Mouse (Mus musculus) midbrain, embryonic 14.5 days (tissue): Measurements from ENCODE around the gene Gfpt1. TPM values are rescaled to one million over a fixed set of nuclear protein-coding genes. Genes with fewer than 3 reads are reported as not detected.

Source experiments
- ATAC-seq: fragments of 200-750 bp; cut with Nextera tagmentation; 2 replicates; pipeline ENCODE4 v1.8.0; 2017; ENCODE audit warnings: moderate number of reproducible peaks, moderate library complexity; ENCODE audit not compliant: low FRiP score, low TSS enrichment
- DNase-seq: peaks from one replicate; pipeline ENCODE4 v3.0.0-alpha.2; 2015
- H3K27ac ChIP-seq: fragments of 300-500 bp; sonication (generic); replicated peaks from 2 replicates; pipeline ENCODE4 v1.5.1; 2014; ENCODE audit warnings: mild to moderate bottlenecking, low read depth, low read length, moderate library complexity
- H3K27me3 ChIP-seq: fragments of 300-500 bp; sonication (generic); 2 replicates; pipeline ENCODE4 v1.6.1; 2014; ENCODE audit warnings: low read length, control low read depth, mixed read lengths; ENCODE audit not compliant: control insufficient read depth, insufficient read depth
- H3K36me3 ChIP-seq: fragments of 300-500 bp; sonication (generic); 2 replicates; pipeline ENCODE4 v1.6.1; 2014; ENCODE audit warnings: low read length, control low read depth; ENCODE audit not compliant: control insufficient read depth, insufficient read depth
- H3K4me1 ChIP-seq: fragments of 300-500 bp; sonication (generic); 2 replicates; pipeline ENCODE4 v1.6.1; 2014; ENCODE audit warnings: mild to moderate bottlenecking, antibody characterized with exemption, low read length, control low read depth; ENCODE audit not compliant: control insufficient read depth, insufficient read depth
- H3K4me2 ChIP-seq: fragments of 300-500 bp; sonication (generic); 2 replicates; pipeline ENCODE4 v1.6.1; 2014; ENCODE audit warnings: mild to moderate bottlenecking, low read length, moderate library complexity
- H3K4me3 ChIP-seq: fragments of 300-500 bp; sonication (generic); replicated peaks from 2 replicates; pipeline ENCODE4 v1.5.1; 2014; ENCODE audit warnings: low read depth, low read length
- H3K9ac ChIP-seq: fragments of 300-500 bp; sonication (generic); replicated peaks from 2 replicates; pipeline ENCODE4 v1.6.1; 2014; ENCODE audit warnings: mild to moderate bottlenecking, low read length, moderate library complexity
- H3K9me3 ChIP-seq: fragments of 300-500 bp; sonication (generic); 2 replicates; pipeline ENCODE4 v1.6.1; 2016; ENCODE audit warnings: low read length, control low read depth, mixed read lengths; ENCODE audit not compliant: control insufficient read depth
- WGBS: fragments of 180-500 bp; shearing (Covaris S2); extraction: QIAGEN DNeasy Blood & Tissue Kit; methylation state at CpG from one replicate; pipeline ENCODE4 v1.1.7; 2014; 5-methylcytosine and 5-hydroxymethylcytosine counted together
- polyA plus RNA-seq: library from polyadenylated mRNA; unstranded; fragments of >200 nt; fragmentation: Nextera tagmentation; extraction: Ambion mirVana; gene quantifications from 2 replicates; pipeline ENCODE4 v1.2.1, GENCODE M21; 2014

Gfpt1 gene
- polyA plus RNA-seq, 1 experiment from 2014 or later = 27.3 TPM

DNA sequence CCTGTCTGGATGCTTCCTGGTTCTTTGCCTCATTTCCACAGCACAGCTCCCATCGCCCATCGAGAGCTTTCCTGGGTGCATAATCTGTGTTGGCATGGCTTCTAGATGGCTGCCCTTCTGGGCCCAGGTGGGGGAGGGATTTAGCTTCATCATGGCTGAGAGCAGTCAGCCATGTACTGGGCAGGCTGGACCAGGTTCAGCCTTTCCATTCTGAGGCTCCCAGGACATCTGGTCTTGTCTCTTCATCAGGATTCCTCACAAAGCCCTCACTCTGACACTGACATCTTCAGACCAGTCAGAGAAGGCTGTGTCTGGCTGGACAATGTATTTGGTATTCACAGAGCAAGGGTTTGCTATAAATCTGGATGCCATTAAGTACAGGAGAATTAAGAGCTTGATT, 73.3 kb downstream of the Gfpt1 start:
- Histone ChIP-seq H3K9ac (no peak overlapping the region), H3K4me2 (no peak overlapping the region), H3K4me1 (no peaks in the 10 kb centered on the region), H3K27me3 (no peaks in the 10 kb centered on the region), H3K4me3 (no peak overlapping the region), H3K36me3 (no peaks in the 10 kb centered on the region), H3K27ac (no peak overlapping the region), H3K9me3 (no peaks in the 10 kb centered on the region)
- WGBS = 81% methylated on average over 2 of the region's 2 CpGs
- DNase-seq = no peak
- no peak for ATAC-seq

DNA sequence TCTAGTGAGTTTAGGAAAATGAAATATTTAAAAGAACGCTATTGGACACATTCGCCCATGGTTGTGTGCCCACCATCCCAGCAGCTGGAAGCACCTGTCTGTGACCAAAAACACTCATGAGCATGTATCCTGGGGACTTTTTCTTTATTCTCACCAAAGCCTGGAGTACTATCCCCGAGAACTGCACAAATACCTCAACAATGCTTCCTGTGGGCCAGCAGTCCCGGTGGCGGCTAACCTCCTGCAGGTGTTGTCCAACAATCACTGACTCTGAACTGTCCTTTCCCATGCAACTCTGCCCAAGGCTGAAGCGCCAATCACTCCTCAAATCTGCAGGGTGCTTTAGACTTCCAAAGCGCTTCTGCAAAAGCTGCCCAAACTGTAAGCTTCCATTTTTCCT, 74.0 kb downstream of the Gfpt1 start:
- DNase-seq = no peak
- no peak overlapping the region for H3K27ac ChIP-seq

DNA sequence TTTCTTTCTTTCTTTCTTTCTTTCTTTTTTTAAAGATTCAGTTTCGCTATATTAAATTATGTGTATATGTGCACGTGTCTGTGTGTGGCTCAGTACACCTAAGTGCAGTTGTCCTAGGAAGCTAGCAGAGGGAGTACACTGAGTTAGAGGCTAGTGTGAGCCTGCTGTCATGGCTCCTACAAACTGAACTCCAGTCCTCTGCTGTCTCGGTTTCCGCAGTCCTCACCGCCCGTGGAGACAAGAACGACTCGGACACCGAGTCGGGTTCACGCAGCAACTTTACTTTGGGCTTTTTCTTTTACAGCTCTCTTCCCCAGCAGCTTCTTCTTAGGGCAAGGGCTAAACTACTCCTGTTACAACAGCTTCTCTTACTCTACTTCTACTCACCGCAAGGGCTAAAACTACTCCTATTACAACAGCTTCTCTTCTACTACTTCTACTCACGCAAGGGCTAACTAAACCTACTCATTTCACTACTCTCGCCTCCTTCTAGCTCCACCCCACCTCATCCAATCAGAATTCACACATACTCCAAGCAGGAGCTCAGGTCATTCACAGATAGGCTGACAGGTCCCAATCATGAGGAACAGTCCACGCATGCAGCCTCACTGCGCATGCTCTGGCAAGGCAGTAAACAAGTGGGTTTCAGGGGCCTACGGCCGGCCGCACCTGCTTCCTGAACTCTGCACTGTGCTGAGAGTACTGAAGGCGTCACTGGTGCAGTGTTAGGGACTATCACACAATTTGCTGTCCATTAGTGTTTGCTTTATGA, 76.6 kb downstream of the Gfpt1 start:
- DNase-seq = no peak
- ATAC-seq = no peak
- Histone ChIP-seq H3K9me3 (no peaks in the 10 kb centered on the region), H3K4me2 (no peak overlapping the region), H3K27me3 (no peaks in the 10 kb centered on the region), H3K4me3 (no peak overlapping the region), H3K9ac (no peak overlapping the region), H3K36me3 (no peaks in the 10 kb centered on the region), H3K4me1 (no peaks in the 10 kb centered on the region), H3K27ac (no peak overlapping the region)
- WGBS = 92% methylated on average over 20 of the region's 20 CpGs

More for the DNA sequence above, 74.0 kb downstream of the Gfpt1 start:
- ATAC-seq = no peak
- H3K36me3 ChIP-seq = no peaks in the 10 kb centered on the region
- 81% methylated on average over 7 of the region's 7 CpGs for WGBS
- H3K4me2 ChIP-seq = no peak overlapping the region
- no peak overlapping the region for H3K4me3 ChIP-seq
- H3K27me3 ChIP-seq = no peaks in the 10 kb centered on the region
- no peak overlapping the region for H3K9ac ChIP-seq
- no peaks in the 10 kb centered on the region for H3K4me1 ChIP-seq
- no peaks in the 10 kb centered on the region for H3K9me3 ChIP-seq

DNA sequence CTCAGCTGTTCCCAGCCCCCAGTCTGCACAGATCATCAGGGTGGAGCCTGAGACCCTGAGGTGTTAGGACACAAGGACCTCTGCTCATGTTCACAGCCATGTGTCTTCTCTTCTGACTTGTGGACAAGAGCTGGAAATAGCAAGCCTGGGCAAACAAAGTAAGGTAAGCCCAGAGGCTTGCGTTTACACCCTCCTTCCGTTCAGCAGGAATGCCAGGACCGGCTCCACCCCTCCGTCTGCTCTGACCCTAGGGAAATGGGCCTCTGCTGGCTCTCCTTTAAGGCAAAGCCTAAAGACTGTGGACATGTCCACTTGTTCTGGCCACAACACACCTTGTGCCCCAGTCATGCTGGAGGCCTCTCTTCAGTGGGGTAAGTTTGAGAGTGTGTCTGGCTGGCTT, 77.3 kb downstream of the Gfpt1 start:
- H3K36me3 ChIP-seq = no peaks in the 10 kb centered on the region
- no peaks in the 10 kb centered on the region for H3K27me3 ChIP-seq
- no peak overlapping the region for H3K9ac ChIP-seq
- no peak overlapping the region for H3K4me2 ChIP-seq
- DNase-seq (no peak), ATAC-seq (no peak)
- no peak overlapping the region for H3K27ac ChIP-seq
- H3K4me3 ChIP-seq = no peak overlapping the region
- H3K4me1 ChIP-seq = no peaks in the 10 kb centered on the region
- H3K9me3 ChIP-seq = no peaks in the 10 kb centered on the region
- WGBS = 85% methylated on average over 4 of the region's 4 CpGs

DNA sequence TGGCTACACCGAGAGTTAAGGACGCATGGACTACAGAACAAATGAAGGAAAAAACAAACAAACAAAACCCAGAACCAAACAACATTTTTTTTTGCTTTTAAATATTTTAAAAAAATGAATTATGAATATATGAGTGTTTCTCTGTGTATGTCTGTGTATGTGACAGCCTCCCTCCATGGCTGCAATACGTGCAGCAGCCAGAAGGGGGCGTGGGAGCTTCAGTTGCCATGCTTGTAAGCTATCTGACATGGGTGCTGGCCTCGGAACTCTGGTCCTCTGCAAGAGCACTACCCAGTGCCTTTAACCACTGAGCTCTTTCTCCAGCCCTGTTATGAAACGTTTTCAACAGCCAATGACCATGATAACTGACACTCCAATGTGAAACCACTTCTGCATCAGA, 78.0 kb downstream of the Gfpt1 start:
- DNase-seq = no peak
- WGBS = 88% methylated on average over 6 of the region's 6 CpGs
- no peak overlapping the region for H3K4me3 ChIP-seq

DNA sequence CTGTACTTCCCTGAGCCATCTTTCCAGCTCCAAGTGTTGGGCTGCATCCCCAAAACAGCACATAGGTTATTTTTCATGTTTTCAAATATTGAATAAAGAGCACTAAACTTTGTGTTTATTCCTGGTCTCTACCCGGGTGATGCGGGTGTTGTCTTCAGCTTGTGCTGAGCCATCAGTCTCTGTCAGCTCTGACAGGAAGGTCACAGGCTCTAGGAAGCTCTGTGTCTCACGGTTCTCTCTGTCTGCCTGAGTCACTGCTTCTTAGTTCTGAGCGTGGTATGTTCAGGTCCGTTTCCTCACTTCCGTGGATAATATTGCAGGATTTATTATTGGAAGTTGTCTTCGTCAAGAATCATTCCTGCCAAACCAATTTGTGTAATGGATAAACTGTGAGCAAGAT, 79.3 kb downstream of the Gfpt1 start:
- no peak for ATAC-seq
- no peak overlapping the region for H3K4me3 ChIP-seq
- 90% methylated on average over 7 of the region's 7 CpGs for WGBS
- no peaks in the 10 kb centered on the region for H3K9me3 ChIP-seq
- no peak overlapping the region for H3K27ac ChIP-seq
- no peak overlapping the region for H3K9ac ChIP-seq
- H3K27me3 ChIP-seq = no peaks in the 10 kb centered on the region
- DNase-seq = no peak
- no peak overlapping the region for H3K4me2 ChIP-seq
- H3K36me3 ChIP-seq = no peaks in the 10 kb centered on the region
- no peaks in the 10 kb centered on the region for H3K4me1 ChIP-seq

More for the DNA sequence above, 78.0 kb downstream of the Gfpt1 start:
- no peaks in the 10 kb centered on the region for H3K27me3 ChIP-seq
- no peak overlapping the region for H3K9ac ChIP-seq
- H3K36me3 ChIP-seq = no peaks in the 10 kb centered on the region
- H3K9me3 ChIP-seq = no peaks in the 10 kb centered on the region
- no peak overlapping the region for H3K27ac ChIP-seq
- H3K4me2 ChIP-seq = no peak overlapping the region
- ATAC-seq = no peak
- H3K4me1 ChIP-seq = no peaks in the 10 kb centered on the region

DNA sequence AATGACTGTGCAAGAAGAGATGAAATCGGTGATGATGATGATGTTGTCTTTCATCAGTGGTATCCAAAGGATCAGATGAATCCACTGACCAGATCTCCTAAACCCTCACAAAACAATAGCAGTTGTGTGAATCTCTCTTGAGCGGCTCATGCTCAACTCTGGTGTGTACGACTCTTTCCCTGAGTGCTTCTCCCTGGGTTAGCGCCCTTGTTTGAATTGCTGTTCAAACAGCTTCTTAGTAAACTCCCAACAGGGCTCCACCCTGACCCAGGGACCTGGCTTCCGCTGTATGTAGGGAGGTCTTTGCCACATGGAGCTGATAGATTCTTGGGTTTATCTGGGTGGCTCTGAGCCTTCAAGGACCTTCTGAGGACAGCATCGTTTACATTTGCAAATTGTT, 80.8 kb downstream of the Gfpt1 start:
- no peaks in the 10 kb centered on the region for H3K9me3 ChIP-seq
- DNase-seq = no peak

DNA sequence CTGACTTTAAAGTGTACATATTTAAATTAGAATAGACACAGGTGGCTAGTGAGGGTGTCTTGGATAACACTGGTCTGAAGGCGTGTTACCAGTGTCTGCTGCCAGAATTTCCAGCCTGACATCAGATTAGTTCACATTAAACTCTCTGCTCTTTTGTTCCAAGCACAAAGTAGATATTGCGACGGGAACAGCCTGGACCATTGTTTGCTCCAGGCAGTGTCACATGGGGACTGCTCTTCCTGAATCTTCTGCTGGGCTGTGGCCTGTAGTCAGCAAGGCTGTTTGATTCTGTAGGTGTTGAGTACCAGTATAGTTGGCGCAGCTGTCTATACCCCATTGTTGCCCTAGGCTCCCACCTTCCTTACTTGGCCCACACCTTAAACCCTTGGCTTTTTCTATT, 81.3 kb downstream of the Gfpt1 start:
- Histone ChIP-seq H3K9ac (no peak overlapping the region), H3K4me3 (no peak overlapping the region), H3K36me3 (no peaks in the 10 kb centered on the region), H3K27ac (no peak overlapping the region), H3K4me1 (no peaks in the 10 kb centered on the region), H3K9me3 (no peaks in the 10 kb centered on the region), H3K4me2 (no peak overlapping the region), H3K27me3 (no peaks in the 10 kb centered on the region)
- 79% methylated on average over 4 of the region's 4 CpGs for WGBS
- ATAC-seq = no peak
- DNase-seq = no peak

More for the DNA sequence above, 80.8 kb downstream of the Gfpt1 start:
- Histone ChIP-seq H3K27ac (no peak overlapping the region), H3K27me3 (no peaks in the 10 kb centered on the region), H3K4me1 (no peaks in the 10 kb centered on the region), H3K9ac (no peak overlapping the region), H3K36me3 (no peaks in the 10 kb centered on the region), H3K4me2 (no peak overlapping the region), H3K4me3 (no peak overlapping the region)
- 90% methylated on average over 6 of the region's 6 CpGs for WGBS
- ATAC-seq = no peak

DNA sequence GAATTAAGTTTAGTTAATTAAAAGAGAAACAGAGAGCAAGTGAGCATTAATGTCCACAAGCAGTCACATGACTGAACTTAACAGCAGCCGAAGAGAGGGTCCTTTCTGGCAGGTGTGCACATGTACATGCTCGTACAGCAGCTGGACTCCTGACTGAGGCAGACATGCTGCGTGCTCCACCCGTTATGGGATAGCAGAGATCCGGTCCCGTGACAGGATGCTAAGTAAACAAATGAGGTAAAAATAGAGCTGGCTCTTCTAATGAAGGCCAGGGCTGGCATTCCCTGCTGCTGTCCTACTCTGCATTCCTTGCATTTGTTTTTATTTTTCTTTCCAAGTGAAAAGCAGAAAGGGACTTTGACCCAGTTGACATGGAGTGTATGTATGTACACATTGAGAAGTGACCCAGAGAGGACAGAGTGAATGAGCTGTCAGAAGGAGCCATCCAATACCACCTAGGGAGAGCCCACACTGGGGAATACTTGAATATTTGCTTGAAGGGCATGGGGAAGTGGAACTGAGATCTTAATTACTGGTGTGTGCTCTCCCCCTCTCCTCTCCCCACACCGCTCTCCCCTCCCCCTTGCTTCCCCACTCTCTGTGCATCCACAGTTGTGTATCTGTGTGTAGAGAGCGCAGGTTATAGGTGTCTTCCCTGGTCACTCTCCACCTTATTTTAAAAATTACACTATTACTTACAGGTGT, 84.6 kb downstream of the Gfpt1 start:
- no peaks in the 10 kb centered on the region for H3K27me3 ChIP-seq
- no peak for DNase-seq
- no peak overlapping the region for H3K4me3 ChIP-seq
- WGBS = 85% methylated on average over 8 of the region's 8 CpGs
- ATAC-seq = no peak
- H3K27ac ChIP-seq = no peak overlapping the region
- H3K4me2 ChIP-seq = no peak overlapping the region
- H3K9ac ChIP-seq = no peak overlapping the region
- H3K36me3 ChIP-seq = no peaks in the 10 kb centered on the region
- no peaks in the 10 kb centered on the region for H3K4me1 ChIP-seq
- H3K9me3 ChIP-seq = no peaks in the 10 kb centered on the region
